Mouse (Mus musculus) kidney, adult 2 months (tissue): ENCODE measurements at regions not wholly inside any gene's neighbourhood (a gene's known extent, or its start where the extent isn't known, plus 50 kb on each side); places are given as distances from the start of the nearest gene placed in this dataset.

Experiments used
- CTCF ChIP-seq: fragments of 200-500 bp; conservative IDR thresholded peaks from 2 replicates; pipeline ENCODE4 v1.5.1; 2011; ENCODE audit warnings: low read depth, mild to moderate bottlenecking, control low read depth, low read length, moderate library complexity, mixed read lengths; ENCODE audit not compliant: insufficient read depth, insufficient read length
- POLR2A ChIP-seq: fragments of 200-500 bp; IDR thresholded peaks from one replicate; pipeline ENCODE4 v1.6.1; 2011; ENCODE audit warnings: low read depth, low read length, control low read depth

- no peak for TF ChIP-seq CTCF
- no peak for TF ChIP-seq POLR2A
Measured at GRCm38 (mm10) chr3:149721832-149722231, 731.5 kb upstream of the Adgrl2 start.
